Mouse (Mus musculus): ENCODE measurements around the gene Vasn. TPM values are rescaled to one million over a fixed set of nuclear protein-coding genes. Genes with fewer than 3 reads are reported as not detected.

The Vasn gene
- polyA plus RNA-seq, 1 experiment = 6.5 TPM

- DNase-seq = no peak
- WGBS = 48% methylated on average over 3 of the region's 3 CpGs
- H3K4me1 ChIP-seq (ENCODE audit: control insufficient read depth, insufficient read depth, low read length) = peaks cover 7% of the 10 kb centered on the region
Measured at GRCm38 (mm10) chr16:4596141-4596728, 43.5 kb upstream of the Vasn start.

GRCm38 (mm10) chr16:4596836-4597235, 42.9 kb upstream of the Vasn start:
- peaks cover 7% of the 10 kb centered on the region for H3K4me1 ChIP-seq (ENCODE audit: control insufficient read depth, insufficient read depth, low read length)
- no peaks in the 10 kb centered on the region for H3K27me3 ChIP-seq (ENCODE audit: control insufficient read depth, insufficient read depth, low read length)
- 62% methylated on average over 2 of the region's 2 CpGs for WGBS
- TF ChIP-seq CTCF (IDR thresholded peaks at IDR 0.05; ENCODE audit: borderline replicate concordance, insufficient read depth, low read depth, low read length) (no peak), POLR2A (IDR thresholded peaks at IDR 0.05; ENCODE audit: borderline replicate concordance, insufficient read depth, low read length) (no peak)
- H3K4me3 ChIP-seq (replicated peaks; ENCODE audit: insufficient read depth, low read depth, low read length) = no peak overlapping the region
- no peak overlapping the region for H3K27ac ChIP-seq (ENCODE audit: insufficient read depth, low read length)
- DNase-seq = no peak

More at GRCm38 (mm10) chr16:4596141-4596728, 43.5 kb upstream of the Vasn start:
- Histone ChIP-seq H3K27me3 (ENCODE audit: control insufficient read depth, insufficient read depth, low read length) (no peaks in the 10 kb centered on the region), H3K27ac (ENCODE audit: insufficient read depth, low read length) (no peak overlapping the region), H3K4me3 (replicated peaks; ENCODE audit: insufficient read depth, low read depth, low read length) (no peak overlapping the region)
- no peak for TF ChIP-seq POLR2A (IDR thresholded peaks at IDR 0.05; ENCODE audit: borderline replicate concordance, insufficient read depth, low read length)
- no peak for TF ChIP-seq CTCF (IDR thresholded peaks at IDR 0.05; ENCODE audit: borderline replicate concordance, insufficient read depth, low read depth, low read length)

GRCm38 (mm10) chr16:4597296-4597695, 42.4 kb upstream of the Vasn start:
- no peak for TF ChIP-seq POLR2A (IDR thresholded peaks at IDR 0.05; ENCODE audit: borderline replicate concordance, insufficient read depth, low read length)
- no peak for TF ChIP-seq CTCF (IDR thresholded peaks at IDR 0.05; ENCODE audit: borderline replicate concordance, insufficient read depth, low read depth, low read length)
- no peaks in the 10 kb centered on the region for H3K27me3 ChIP-seq (ENCODE audit: control insufficient read depth, insufficient read depth, low read length)
- H3K4me1 ChIP-seq (ENCODE audit: control insufficient read depth, insufficient read depth, low read length) = peaks cover 10% of the 10 kb centered on the region
- no peak overlapping the region for H3K27ac ChIP-seq (ENCODE audit: insufficient read depth, low read length)
- H3K4me3 ChIP-seq (replicated peaks; ENCODE audit: insufficient read depth, low read depth, low read length) = no peak overlapping the region
- WGBS = 74% methylated on average over 7 of the region's 7 CpGs
- no peak for DNase-seq

GRCm38 (mm10) chr16:4598041-4598440, 41.7 kb upstream of the Vasn start:
- 82% methylated on average over 5 of the region's 5 CpGs for WGBS
- no peak for DNase-seq
- no peak overlapping the region for H3K4me3 ChIP-seq (replicated peaks; ENCODE audit: insufficient read depth, low read depth, low read length)
- peaks cover 12% of the 10 kb centered on the region for H3K4me1 ChIP-seq (ENCODE audit: control insufficient read depth, insufficient read depth, low read length)
- TF ChIP-seq POLR2A (IDR thresholded peaks at IDR 0.05; ENCODE audit: borderline replicate concordance, insufficient read depth, low read length) (no peak), CTCF (IDR thresholded peaks at IDR 0.05; ENCODE audit: borderline replicate concordance, insufficient read depth, low read depth, low read length) (no peak)
- no peaks in the 10 kb centered on the region for H3K27me3 ChIP-seq (ENCODE audit: control insufficient read depth, insufficient read depth, low read length)
- no peak overlapping the region for H3K27ac ChIP-seq (ENCODE audit: insufficient read depth, low read length)

GRCm38 (mm10) chr16:4598891-4599543, 40.7 kb upstream of the Vasn start:
- WGBS = 21% methylated on average over 6 of the region's 6 CpGs
- peaks cover 12% of the 10 kb centered on the region; the same call in 1 of the 2 replicates for H3K4me1 ChIP-seq (ENCODE audit: control insufficient read depth, insufficient read depth, low read length)
- H3K4me3 ChIP-seq (replicated peaks; ENCODE audit: insufficient read depth, low read depth, low read length) = no peak overlapping the region
- TF ChIP-seq CTCF (IDR thresholded peaks at IDR 0.05; ENCODE audit: borderline replicate concordance, insufficient read depth, low read depth, low read length) (no peak), POLR2A (IDR thresholded peaks at IDR 0.05; ENCODE audit: borderline replicate concordance, insufficient read depth, low read length) (no peak)
- H3K27ac ChIP-seq (ENCODE audit: insufficient read depth, low read length) = no peak overlapping the region
- H3K27me3 ChIP-seq (ENCODE audit: control insufficient read depth, insufficient read depth, low read length) = no peaks in the 10 kb centered on the region
- DNase-seq = no peak

- 81% methylated on average over 3 of the region's 3 CpGs for WGBS
- no peaks in the 10 kb centered on the region for H3K27me3 ChIP-seq (ENCODE audit: control insufficient read depth, insufficient read depth, low read length)
- TF ChIP-seq POLR2A (IDR thresholded peaks at IDR 0.05; ENCODE audit: borderline replicate concordance, insufficient read depth, low read length) (no peak), CTCF (IDR thresholded peaks at IDR 0.05; ENCODE audit: borderline replicate concordance, insufficient read depth, low read depth, low read length) (no peak)
- H3K4me3 ChIP-seq (replicated peaks; ENCODE audit: insufficient read depth, low read depth, low read length) = no peak overlapping the region
- H3K4me1 ChIP-seq (ENCODE audit: control insufficient read depth, insufficient read depth, low read length) = peaks cover 12% of the 10 kb centered on the region; the same call in 1 of the 2 replicates
- no peak overlapping the region for H3K27ac ChIP-seq (ENCODE audit: insufficient read depth, low read length)
- no peak for DNase-seq
Measured at GRCm38 (mm10) chr16:4599616-4600015, 40.1 kb upstream of the Vasn start.

- TF ChIP-seq CTCF (IDR thresholded peaks at IDR 0.05; ENCODE audit: borderline replicate concordance, insufficient read depth, low read depth, low read length) (no peak), POLR2A (IDR thresholded peaks at IDR 0.05; ENCODE audit: borderline replicate concordance, insufficient read depth, low read length) (no peak)
- no peak for DNase-seq
- H3K4me3 ChIP-seq (replicated peaks; ENCODE audit: insufficient read depth, low read depth, low read length) = no peak overlapping the region
- 84% methylated on average over 9 of the region's 9 CpGs for WGBS
- H3K27ac ChIP-seq (ENCODE audit: insufficient read depth, low read length) = no peak overlapping the region
- no peaks in the 10 kb centered on the region for H3K27me3 ChIP-seq (ENCODE audit: control insufficient read depth, insufficient read depth, low read length)
- H3K4me1 ChIP-seq (ENCODE audit: control insufficient read depth, insufficient read depth, low read length) = peaks cover 5% of the 10 kb centered on the region; the same call in 1 of the 2 replicates
Measured at GRCm38 (mm10) chr16:4600701-4601310, 38.9 kb upstream of the Vasn start.
